Mouse (Mus musculus): ENCODE results near the gene Gm5485. TPM values are rescaled to one million over a fixed set of nuclear protein-coding genes. Genes with fewer than 3 reads are reported as not detected.

Gene Gm5485
- polyA plus RNA-seq, 1 experiment = not detected

- Histone ChIP-seq H3K27ac (ENCODE audit: insufficient read depth, low read length) (no peak overlapping the region), H3K4me1 (ENCODE audit: control insufficient read depth, insufficient read depth, low read length) (no peaks in the 10 kb centered on the region), H3K4me3 (ENCODE audit: insufficient read depth, low read length) (no peak overlapping the region)
- TF ChIP-seq CTCF (IDR thresholded peaks at IDR 0.05; ENCODE audit: extremely low read depth, insufficient read depth, low read length) (no peak), POLR2A (IDR thresholded peaks at IDR 0.05; ENCODE audit: extremely low read depth, insufficient read depth, low read length) (no peak)
Observed at GRCm38 (mm10) chr16:48419035-48419434, 6.8 kb upstream of the Gm5485 start.

- H3K4me3 ChIP-seq (ENCODE audit: insufficient read depth, low read length) = no peak overlapping the region
- no peak overlapping the region for H3K27ac ChIP-seq (ENCODE audit: insufficient read depth, low read length)
- TF ChIP-seq POLR2A (IDR thresholded peaks at IDR 0.05; ENCODE audit: extremely low read depth, insufficient read depth, low read length) (no peak), CTCF (IDR thresholded peaks at IDR 0.05; ENCODE audit: extremely low read depth, insufficient read depth, low read length) (no peak)
- H3K4me1 ChIP-seq (ENCODE audit: control insufficient read depth, insufficient read depth, low read length) = no peaks in the 10 kb centered on the region
Observed at GRCm38 (mm10) chr16:48418557-48418956, 6.3 kb upstream of the Gm5485 start.

GRCm38 (mm10) chr16:48410125-48410524 lies 2.1 kb downstream of the Gm5485 start:
- Histone ChIP-seq H3K27ac (ENCODE audit: insufficient read depth, low read length) (no peak overlapping the region), H3K4me3 (ENCODE audit: insufficient read depth, low read length) (no peak overlapping the region), H3K4me1 (ENCODE audit: control insufficient read depth, insufficient read depth, low read length) (no peaks in the 10 kb centered on the region)
- TF ChIP-seq CTCF (IDR thresholded peaks at IDR 0.05; ENCODE audit: extremely low read depth, insufficient read depth, low read length) (no peak), POLR2A (IDR thresholded peaks at IDR 0.05; ENCODE audit: extremely low read depth, insufficient read depth, low read length) (no peak)

GRCm38 (mm10) chr16:48409580-48409979 lies 2.6 kb downstream of the Gm5485 start:
- TF ChIP-seq CTCF (IDR thresholded peaks at IDR 0.05; ENCODE audit: extremely low read depth, insufficient read depth, low read length) = no peak
- TF ChIP-seq POLR2A (IDR thresholded peaks at IDR 0.05; ENCODE audit: extremely low read depth, insufficient read depth, low read length) = no peak
- Histone ChIP-seq H3K4me3 (ENCODE audit: insufficient read depth, low read length) (no peak overlapping the region), H3K27ac (ENCODE audit: insufficient read depth, low read length) (no peak overlapping the region), H3K4me1 (ENCODE audit: control insufficient read depth, insufficient read depth, low read length) (no peaks in the 10 kb centered on the region)

- Histone ChIP-seq H3K4me1 (ENCODE audit: control insufficient read depth, insufficient read depth, low read length) (no peaks in the 10 kb centered on the region), H3K27ac (ENCODE audit: insufficient read depth, low read length) (no peak overlapping the region), H3K4me3 (ENCODE audit: insufficient read depth, low read length) (no peak overlapping the region)
- TF ChIP-seq CTCF (IDR thresholded peaks at IDR 0.05; ENCODE audit: extremely low read depth, insufficient read depth, low read length) (no peak), POLR2A (IDR thresholded peaks at IDR 0.05; ENCODE audit: extremely low read depth, insufficient read depth, low read length) (no peak)
Observed at GRCm38 (mm10) chr16:48405674-48406403, 6.4 kb downstream of the Gm5485 start.

GRCm38 (mm10) chr16:48404009-48404408 lies 8.2 kb downstream of the Gm5485 start:
- Histone ChIP-seq H3K27ac (ENCODE audit: insufficient read depth, low read length) (no peak overlapping the region), H3K4me3 (ENCODE audit: insufficient read depth, low read length) (no peak overlapping the region), H3K4me1 (ENCODE audit: control insufficient read depth, insufficient read depth, low read length) (no peaks in the 10 kb centered on the region)
- TF ChIP-seq CTCF (IDR thresholded peaks at IDR 0.05; ENCODE audit: extremely low read depth, insufficient read depth, low read length) (no peak), POLR2A (IDR thresholded peaks at IDR 0.05; ENCODE audit: extremely low read depth, insufficient read depth, low read length) (no peak)

- TF ChIP-seq POLR2A (IDR thresholded peaks at IDR 0.05; ENCODE audit: extremely low read depth, insufficient read depth, low read length) (no peak), CTCF (IDR thresholded peaks at IDR 0.05; ENCODE audit: extremely low read depth, insufficient read depth, low read length) (no peak)
- Histone ChIP-seq H3K4me1 (ENCODE audit: control insufficient read depth, insufficient read depth, low read length) (no peaks in the 10 kb centered on the region), H3K27ac (ENCODE audit: insufficient read depth, low read length) (no peak overlapping the region), H3K4me3 (ENCODE audit: insufficient read depth, low read length) (no peak overlapping the region)
Observed at GRCm38 (mm10) chr16:48403423-48403822, 8.8 kb downstream of the Gm5485 start.

- no peak for TF ChIP-seq POLR2A (IDR thresholded peaks at IDR 0.05; ENCODE audit: extremely low read depth, insufficient read depth, low read length)
- no peak for TF ChIP-seq CTCF (IDR thresholded peaks at IDR 0.05; ENCODE audit: extremely low read depth, insufficient read depth, low read length)
- Histone ChIP-seq H3K4me1 (ENCODE audit: control insufficient read depth, insufficient read depth, low read length) (no peaks in the 10 kb centered on the region), H3K4me3 (ENCODE audit: insufficient read depth, low read length) (no peak overlapping the region), H3K27ac (ENCODE audit: insufficient read depth, low read length) (no peak overlapping the region)
Observed at GRCm38 (mm10) chr16:48402963-48403362, 9.3 kb downstream of the Gm5485 start.

- H3K4me1 ChIP-seq (ENCODE audit: control insufficient read depth, insufficient read depth, low read length) = no peaks in the 10 kb centered on the region
- no peak overlapping the region for H3K27ac ChIP-seq (ENCODE audit: insufficient read depth, low read length)
- no peak overlapping the region for H3K4me3 ChIP-seq (ENCODE audit: insufficient read depth, low read length)
- TF ChIP-seq CTCF (IDR thresholded peaks at IDR 0.05; ENCODE audit: extremely low read depth, insufficient read depth, low read length) (no peak), POLR2A (IDR thresholded peaks at IDR 0.05; ENCODE audit: extremely low read depth, insufficient read depth, low read length) (no peak)
Observed at GRCm38 (mm10) chr16:48395278-48395677, 16.9 kb downstream of the Gm5485 start.

GRCm38 (mm10) chr16:48386982-48387381 lies 25.2 kb downstream of the Gm5485 start:
- Histone ChIP-seq H3K4me1 (ENCODE audit: control insufficient read depth, insufficient read depth, low read length) (no peaks in the 10 kb centered on the region), H3K27ac (ENCODE audit: insufficient read depth, low read length) (no peak overlapping the region), H3K4me3 (ENCODE audit: insufficient read depth, low read length) (no peak overlapping the region)
- TF ChIP-seq CTCF (IDR thresholded peaks at IDR 0.05; ENCODE audit: extremely low read depth, insufficient read depth, low read length) = no peak
- TF ChIP-seq POLR2A (IDR thresholded peaks at IDR 0.05; ENCODE audit: extremely low read depth, insufficient read depth, low read length) = no peak

Data from cortical plate, adult 2 months (tissue).